Mouse (Mus musculus) megakaryocyte, embryonic 14.5 days (primary cell): ENCODE measurements around the gene Bud31. TPM values are rescaled to one million over a fixed set of nuclear protein-coding genes. Genes with fewer than 3 reads are reported as not detected.
"Not testable (repeated sequence)": the region's sequence is repeated elsewhere in the genome, so short reads cannot be mapped to it uniquely, and the experiment has no call there.

Source experiments
- H3K27me3 ChIP-seq: replicated peaks from 2 replicates; pipeline ENCODE3; 2012; ENCODE audit warnings: inconsistent platforms
- H3K36me3 ChIP-seq: replicated peaks from 2 replicates; pipeline ENCODE3; 2012; ENCODE audit warnings: low read length, inconsistent platforms, mixed read lengths
- H3K4me1 ChIP-seq: 2 replicates; pipeline ENCODE4 v1.6.1; 2012; ENCODE audit warnings: inconsistent platforms
- H3K4me3 ChIP-seq: replicated peaks from 2 replicates; pipeline ENCODE3; 2012; ENCODE audit warnings: moderate library complexity, mild to moderate bottlenecking, inconsistent platforms
- H3K9me3 ChIP-seq: 2 replicates; pipeline ENCODE4 v1.6.1; 2012; ENCODE audit warnings: inconsistent platforms
- FLI1 ChIP-seq: IDR thresholded peaks from 2 replicates; pipeline ENCODE4 v1.6.1; 2012; ENCODE audit warnings: low read length, inconsistent platforms, mixed read lengths
- GATA1 ChIP-seq: IDR thresholded peaks from 3 replicates; pipeline ENCODE4 v1.6.1; 2012; ENCODE audit warnings: mixed read lengths, low read length, inconsistent platforms, borderline replicate concordance
- polyA plus RNA-seq: library from polyadenylated mRNA; stranded (reverse); fragments of >175 nt; gene quantifications from 2 replicates; pipeline ENCODE4 v1.2.3, GENCODE M21; 2012; ENCODE audit warnings: low replicate concordance; ENCODE audit not compliant: insufficient read depth

Bud31 gene
- polyA plus RNA-seq, 1 experiment = 13.8 TPM

DNA sequence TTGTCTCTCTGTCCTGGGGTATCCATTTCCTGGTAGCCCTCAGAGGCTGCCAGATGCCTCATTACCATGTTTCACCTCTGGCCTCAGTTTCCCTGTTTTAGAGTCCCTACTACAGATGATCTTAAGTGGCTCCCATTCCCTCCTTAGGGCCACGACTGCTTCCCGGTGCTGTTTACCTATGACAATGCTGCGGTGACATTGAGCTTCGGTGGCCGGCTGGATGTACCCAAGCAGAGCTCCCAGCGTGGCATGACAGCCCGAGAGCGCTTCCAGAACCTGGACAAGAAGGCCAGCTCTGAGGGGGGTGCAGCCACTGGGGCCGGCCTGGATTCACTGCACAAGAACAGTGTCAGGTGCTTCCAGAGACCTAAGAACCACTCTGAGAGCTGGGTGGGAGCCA lies 13.6 kb upstream of the Bud31 start:
- no peak overlapping the region for H3K4me3 ChIP-seq
- H3K27me3 ChIP-seq = no peaks in the 10 kb centered on the region
- H3K9me3 ChIP-seq = 0 out of 2 replicates have a peak, but pooled peaks cover 2% of the 10 kb centered on the region
- no peak for TF ChIP-seq FLI1
- TF ChIP-seq GATA1 = no peak
- H3K36me3 ChIP-seq = peaks cover 96% of the 10 kb centered on the region
- peaks cover 41% of the 10 kb centered on the region for H3K4me1 ChIP-seq

DNA sequence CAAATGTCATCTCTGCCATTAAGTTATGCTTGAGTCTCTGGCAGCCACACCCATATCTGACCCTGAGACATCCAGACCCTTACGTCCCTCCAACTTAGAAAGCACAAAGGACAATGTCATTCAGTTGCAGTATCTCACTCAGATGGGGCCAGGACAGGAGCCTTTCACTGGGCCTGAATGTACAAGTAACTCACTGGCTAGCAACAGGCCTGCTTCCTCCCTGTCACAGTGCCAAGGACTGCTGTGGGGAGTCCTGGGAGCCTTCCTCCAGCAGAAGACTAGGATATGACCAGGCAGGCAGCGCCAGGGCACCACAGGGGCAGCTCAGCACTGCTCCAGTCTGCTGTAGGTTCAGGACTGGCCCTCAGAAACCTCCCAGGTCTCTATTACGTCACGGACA lies 11.0 kb upstream of the Bud31 start:
- Histone ChIP-seq H3K4me3 (no peak overlapping the region), H3K36me3 (peaks cover 95% of the 10 kb centered on the region), H3K27me3 (no peaks in the 10 kb centered on the region), H3K9me3 (0 out of 2 replicates have a peak, but pooled peaks cover 2% of the 10 kb centered on the region), H3K4me1 (peaks cover 31% of the 10 kb centered on the region)
- no peak for TF ChIP-seq GATA1
- TF ChIP-seq FLI1 = no peak

DNA sequence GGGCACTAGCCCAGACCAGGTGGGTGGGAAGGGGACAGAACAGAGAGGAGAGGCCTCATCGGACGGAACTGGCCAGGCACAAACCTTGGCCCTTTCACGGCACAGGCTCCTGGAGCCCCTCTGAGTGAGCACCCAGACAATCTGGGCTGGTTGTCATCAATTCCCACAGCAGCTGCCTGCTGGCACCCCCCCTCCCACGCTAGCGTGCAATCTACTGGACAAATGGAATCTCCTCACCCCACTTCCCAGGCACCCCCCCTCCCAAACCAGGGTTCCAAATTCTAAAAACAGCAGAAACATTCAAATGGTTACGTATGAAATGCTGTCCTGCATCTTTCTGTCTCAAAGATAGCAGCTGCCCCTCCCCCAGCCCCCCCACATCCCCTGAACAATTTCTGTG lies 10.4 kb upstream of the Bud31 start:
- not testable (repeated sequence) for H3K9me3 ChIP-seq, H3K27me3 ChIP-seq, H3K4me3 ChIP-seq
- peaks cover 95% of the 10 kb centered on the region for H3K36me3 ChIP-seq
- peaks cover 28% of the 10 kb centered on the region for H3K4me1 ChIP-seq

DNA sequence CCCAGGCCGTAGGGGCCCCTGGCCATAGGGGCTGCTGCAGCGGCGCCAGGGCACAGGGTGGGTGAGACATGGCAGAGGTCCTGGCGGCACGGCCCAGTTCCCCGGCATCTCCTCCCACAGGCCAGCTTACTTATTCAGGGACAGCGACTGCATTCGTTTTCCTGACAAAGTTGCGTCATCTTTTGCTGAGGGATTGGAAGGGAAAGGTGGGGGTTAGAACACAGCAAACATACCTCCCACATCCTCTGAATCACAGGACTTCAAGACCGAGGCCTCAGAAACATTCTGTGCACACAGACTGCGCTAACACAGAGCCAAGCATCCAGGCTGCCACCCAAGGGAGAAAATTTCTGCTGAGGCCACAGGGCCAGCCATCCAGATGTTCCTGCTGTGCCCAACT lies 10.0 kb upstream of the Bud31 start:
- Histone ChIP-seq H3K27me3 (no peaks in the 10 kb centered on the region), H3K9me3 (0 out of 2 replicates have a peak, but pooled peaks cover 2% of the 10 kb centered on the region), H3K4me3 (no peak overlapping the region), H3K4me1 (peaks cover 28% of the 10 kb centered on the region), H3K36me3 (peaks cover 95% of the 10 kb centered on the region)
- TF ChIP-seq GATA1 = no peak
- TF ChIP-seq FLI1 = no peak

DNA sequence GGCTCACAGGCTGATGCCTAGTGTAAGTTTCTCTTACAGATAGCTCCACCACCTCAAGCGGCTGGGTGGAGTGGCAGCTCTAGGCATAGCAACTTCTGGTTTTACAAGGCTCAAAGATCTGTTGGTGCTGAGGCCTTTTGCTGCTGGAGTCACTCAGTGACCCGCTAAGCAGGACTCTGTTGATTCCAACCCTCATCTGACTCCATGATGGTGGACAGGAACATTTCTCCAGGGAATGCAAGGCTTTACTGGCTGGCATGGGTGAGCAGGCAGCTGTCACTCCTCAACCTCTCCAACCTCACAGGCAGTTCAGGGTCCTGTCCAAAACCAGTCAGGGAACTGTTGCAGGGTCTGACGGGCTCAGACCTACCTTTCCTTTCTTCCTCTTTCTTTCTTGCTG lies 9.2 kb upstream of the Bud31 start:
- Histone ChIP-seq H3K27me3 (no peaks in the 10 kb centered on the region), H3K4me3 (no peak overlapping the region), H3K36me3 (peaks cover 95% of the 10 kb centered on the region), H3K4me1 (peaks cover 25% of the 10 kb centered on the region), H3K9me3 (0 out of 2 replicates have a peak, but pooled peaks cover 2% of the 10 kb centered on the region)
- TF ChIP-seq FLI1 (no peak), GATA1 (no peak)

DNA sequence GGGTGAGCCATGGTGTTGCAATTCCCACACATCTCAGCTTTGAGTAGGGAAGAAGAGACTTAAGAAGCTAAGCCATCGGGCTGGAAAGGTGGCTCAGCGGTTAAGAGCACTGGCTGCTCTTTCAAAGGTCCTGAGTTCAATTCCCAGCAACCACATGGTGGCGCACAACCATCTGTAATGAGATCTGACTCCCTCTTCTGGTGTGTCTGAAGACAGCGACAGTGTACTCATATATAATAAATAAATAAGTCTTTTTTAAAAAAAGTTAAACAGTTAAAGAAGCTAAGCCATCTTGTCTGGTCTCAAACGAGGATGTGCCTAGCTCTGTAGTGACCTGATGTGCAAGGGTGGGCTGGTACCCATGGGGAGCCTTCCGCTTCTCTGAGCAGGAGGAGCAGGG lies 6.9 kb upstream of the Bud31 start:
- not testable (repeated sequence) for H3K27me3 ChIP-seq, H3K4me3 ChIP-seq, H3K9me3 ChIP-seq
- H3K4me1 ChIP-seq = peaks cover 34% of the 10 kb centered on the region
- peaks cover 88% of the 10 kb centered on the region for H3K36me3 ChIP-seq

DNA sequence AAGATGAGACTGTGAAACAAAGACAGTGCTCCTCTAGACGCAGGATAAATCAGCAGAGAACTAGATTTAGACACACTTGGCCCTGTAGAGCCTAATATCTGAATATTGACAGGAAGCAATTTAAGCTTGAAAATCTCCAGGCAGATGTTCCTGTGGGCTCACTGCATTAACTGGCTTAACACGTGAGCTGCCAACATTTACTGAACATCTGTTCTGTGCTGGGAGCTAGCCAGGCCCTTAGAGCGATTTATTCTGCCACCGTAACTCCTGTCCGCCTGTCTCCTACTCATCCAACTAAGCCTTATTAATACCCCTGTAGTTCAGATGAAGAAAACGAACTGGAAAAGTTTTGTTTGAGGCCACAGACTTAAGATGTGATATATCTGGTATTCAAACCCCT lies 1.3 kb upstream of the Bud31 start:
- TF ChIP-seq FLI1 (no peak), GATA1 (no peak)
- Histone ChIP-seq H3K36me3 (peaks cover 64% of the 10 kb centered on the region), H3K9me3 (no peaks in the 10 kb centered on the region), H3K27me3 (no peaks in the 10 kb centered on the region), H3K4me3 (peak overlapping the region; percentile 99), H3K4me1 (peaks cover 60% of the 10 kb centered on the region)

DNA sequence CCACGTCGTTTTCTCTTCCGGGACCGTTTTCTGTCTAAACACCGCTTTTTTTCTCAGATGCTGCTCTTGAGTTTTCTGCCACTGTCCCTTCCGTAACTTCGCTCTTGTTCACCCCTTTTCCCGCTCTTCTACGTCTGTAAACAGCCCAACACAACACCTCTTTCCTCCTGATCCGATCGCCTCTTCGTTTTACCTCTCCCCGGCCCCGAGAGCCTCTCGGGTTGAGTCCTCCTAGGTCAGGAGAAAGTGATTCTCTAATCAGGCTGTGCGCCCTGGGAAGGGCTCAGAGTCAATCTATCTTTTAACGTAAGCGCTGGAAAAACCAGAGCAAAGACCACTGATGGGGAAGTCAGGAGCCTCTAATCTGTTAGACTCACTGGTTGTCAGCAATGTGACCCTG lies 449 bp downstream of the Bud31 start:
- Histone ChIP-seq H3K36me3 (peaks cover 64% of the 10 kb centered on the region), H3K27me3 (no peaks in the 10 kb centered on the region), H3K4me1 (peaks cover 56% of the 10 kb centered on the region), H3K4me3 (peak overlapping the region; percentile 99), H3K9me3 (no peaks in the 10 kb centered on the region)
- TF ChIP-seq GATA1 = no peak
- TF ChIP-seq FLI1 = no peak

DNA sequence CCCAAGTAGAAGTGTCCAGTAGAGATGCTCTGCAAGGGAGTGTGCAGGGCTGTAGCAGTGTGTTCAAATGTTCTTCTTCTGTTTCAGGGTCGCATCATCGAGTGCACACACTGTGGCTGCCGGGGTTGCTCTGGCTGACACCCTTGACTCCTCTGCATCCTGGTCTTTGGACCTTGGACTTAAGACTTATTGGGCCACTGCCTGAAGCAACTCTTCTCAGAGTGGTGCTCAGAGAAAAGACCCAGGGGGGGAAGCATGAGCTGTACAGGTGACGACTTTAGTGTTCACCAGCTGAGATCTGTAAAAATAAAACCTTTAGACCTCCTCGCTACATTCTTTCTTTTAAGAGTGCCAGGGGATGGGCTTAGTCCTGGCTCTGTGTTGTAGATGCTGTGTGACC lies 7.6 kb downstream of the Bud31 start:
- TF ChIP-seq GATA1 = no peak
- H3K9me3 ChIP-seq = no peaks in the 10 kb centered on the region
- H3K36me3 ChIP-seq = peaks cover 100% of the 10 kb centered on the region
- H3K27me3 ChIP-seq = no peaks in the 10 kb centered on the region
- peaks cover 43% of the 10 kb centered on the region for H3K4me1 ChIP-seq
- no peak overlapping the region for H3K4me3 ChIP-seq

DNA sequence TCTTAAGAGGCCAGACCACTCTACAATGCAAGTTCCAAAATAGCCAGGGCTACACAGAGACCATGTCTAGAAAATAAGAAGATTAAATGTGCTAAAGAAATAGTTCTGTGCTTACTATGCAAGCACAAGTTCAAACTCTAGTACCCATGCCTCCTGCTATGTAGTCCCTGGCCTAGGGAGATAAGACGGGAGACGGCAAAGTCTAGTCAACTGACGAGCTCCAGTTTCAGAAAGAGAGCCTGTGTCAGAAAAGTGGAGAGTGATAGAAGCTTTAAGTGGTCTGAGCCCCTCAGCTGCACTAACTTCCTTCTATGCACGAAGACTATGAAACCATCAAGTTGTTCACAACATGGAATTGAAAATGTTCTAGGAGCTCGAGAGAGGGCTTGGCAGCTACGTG lies 9.1 kb downstream of the Bud31 start:
- H3K27me3 ChIP-seq = no peaks in the 10 kb centered on the region
- H3K36me3 ChIP-seq = peaks cover 100% of the 10 kb centered on the region
- H3K4me1 ChIP-seq = peaks cover 45% of the 10 kb centered on the region
- peaks cover 5% of the 10 kb centered on the region; the same call in 1 of the 2 replicates for H3K9me3 ChIP-seq
- H3K4me3 ChIP-seq = no peak overlapping the region
- TF ChIP-seq GATA1 (no peak), FLI1 (no peak)

DNA sequence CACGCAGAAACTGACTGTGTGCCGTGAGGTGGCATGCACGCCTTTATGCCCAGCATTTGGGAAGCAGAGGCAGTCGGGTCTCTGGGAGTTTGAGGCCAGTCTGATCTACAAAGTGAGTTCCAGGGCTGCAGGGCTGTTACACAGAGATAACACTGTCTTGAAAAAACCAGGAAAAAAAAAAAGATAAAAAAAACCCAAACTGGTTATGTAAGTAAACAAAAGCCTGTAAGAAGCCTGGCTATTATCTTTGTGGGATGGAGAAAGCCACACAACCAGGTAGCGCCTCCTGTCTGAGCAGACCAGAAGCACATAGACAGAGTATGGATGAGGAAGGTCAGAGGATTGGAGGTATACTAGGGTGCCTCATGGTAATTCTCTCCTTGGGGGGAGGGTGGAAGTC lies 12.5 kb downstream of the Bud31 start:
- H3K36me3 ChIP-seq = peaks cover 96% of the 10 kb centered on the region
- H3K27me3 ChIP-seq = no peaks in the 10 kb centered on the region
- H3K4me3 ChIP-seq = peak overlapping the region; percentile 40
- peaks cover 39% of the 10 kb centered on the region for H3K4me1 ChIP-seq
- TF ChIP-seq FLI1 (no peak), GATA1 (no peak)
- H3K9me3 ChIP-seq = peaks cover 5% of the 10 kb centered on the region; the same call in 1 of the 2 replicates

DNA sequence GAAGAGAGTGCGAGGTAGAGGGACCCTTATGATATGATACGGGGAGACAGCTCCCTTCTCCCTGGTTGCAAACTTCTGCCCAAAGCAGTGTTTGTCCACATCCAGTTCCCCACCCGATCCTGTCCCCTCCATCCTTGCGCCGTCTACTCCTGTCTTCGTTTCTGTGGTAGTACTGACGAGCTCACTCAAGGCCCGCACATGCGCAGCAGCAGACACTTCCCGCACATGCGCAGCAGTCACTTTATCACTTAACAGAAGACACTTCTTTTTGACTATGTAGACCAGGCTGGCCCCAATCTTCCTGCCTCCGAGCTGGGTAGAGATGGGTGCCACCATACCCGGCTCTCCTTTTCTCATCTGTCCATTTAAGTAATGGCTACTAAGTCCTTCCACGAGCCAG lies 21.2 kb downstream of the Bud31 start:
- Histone ChIP-seq H3K36me3 (peaks cover 84% of the 10 kb centered on the region), H3K9me3 (no peaks in the 10 kb centered on the region)

More for the DNA sequence above, 21.2 kb downstream of the Bud31 start:
- TF ChIP-seq FLI1 (no peak), GATA1 (no peak)
- H3K27me3 ChIP-seq = no peaks in the 10 kb centered on the region
- no peak overlapping the region for H3K4me3 ChIP-seq
- H3K4me1 ChIP-seq = peaks cover 35% of the 10 kb centered on the region
